Mouse (Mus musculus) erythroid progenitor cell, adult 5-6 weeks (primary cell): Measurements from ENCODE around the gene Colgalt1. TPM values are rescaled to one million over a fixed set of nuclear protein-coding genes. Genes with fewer than 3 reads are reported as not detected.

Experiments
- ATAC-seq: replicated peaks from 2 replicates; pipeline ENCODE4 v1.8.0; 2016; ENCODE audit warnings: moderate number of reproducible peaks, mild to moderate bottlenecking, moderate TSS enrichment, inconsistent platforms; ENCODE audit not compliant: poor library complexity, low FRiP score, severe bottlenecking
- total RNA-seq, 2 experiments: library from RNA; stranded (forward) in 1 of 2; stranded (reverse) in 1 of 2; fragments of 150-400 nt in 1 of 2; fragments of 186-747, 209-891 nt in 1 of 2; gene quantifications; 2 replicates each; pipeline versions ENCODE4 v1.2.3 to v1.2.4; 2015 to 2017; ENCODE audit warnings: low replicate concordance in 2 of 2

Colgalt1 gene
- total RNA-seq, 2 experiments from 2014 or later, result 5.9 to 11.0 TPM

GRCm38 (mm10) chr8:71625088-71625487 lies 14.3 kb downstream of the Colgalt1 start:
- ATAC-seq, result no peak

DNA sequence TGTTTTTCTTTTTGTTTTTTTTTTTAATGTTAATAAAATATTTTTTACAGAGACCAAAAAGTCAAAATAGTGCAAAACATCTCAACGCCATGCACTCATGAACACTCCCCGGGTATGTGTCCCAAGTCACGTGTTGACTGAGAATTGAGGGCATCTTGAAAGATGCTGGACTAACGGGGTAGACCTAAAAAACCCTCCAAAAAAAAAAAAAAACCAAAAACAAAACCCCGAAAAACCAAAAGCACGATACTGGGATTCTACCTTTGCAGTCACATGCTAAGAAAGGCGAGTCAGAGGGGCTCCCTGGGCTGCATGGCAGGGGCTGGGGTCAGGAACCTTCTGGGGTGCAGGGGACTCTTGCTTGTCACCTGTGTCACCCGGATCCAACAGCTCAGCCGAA lies 16.0 kb downstream of the Colgalt1 start:
- no peak for ATAC-seq

DNA sequence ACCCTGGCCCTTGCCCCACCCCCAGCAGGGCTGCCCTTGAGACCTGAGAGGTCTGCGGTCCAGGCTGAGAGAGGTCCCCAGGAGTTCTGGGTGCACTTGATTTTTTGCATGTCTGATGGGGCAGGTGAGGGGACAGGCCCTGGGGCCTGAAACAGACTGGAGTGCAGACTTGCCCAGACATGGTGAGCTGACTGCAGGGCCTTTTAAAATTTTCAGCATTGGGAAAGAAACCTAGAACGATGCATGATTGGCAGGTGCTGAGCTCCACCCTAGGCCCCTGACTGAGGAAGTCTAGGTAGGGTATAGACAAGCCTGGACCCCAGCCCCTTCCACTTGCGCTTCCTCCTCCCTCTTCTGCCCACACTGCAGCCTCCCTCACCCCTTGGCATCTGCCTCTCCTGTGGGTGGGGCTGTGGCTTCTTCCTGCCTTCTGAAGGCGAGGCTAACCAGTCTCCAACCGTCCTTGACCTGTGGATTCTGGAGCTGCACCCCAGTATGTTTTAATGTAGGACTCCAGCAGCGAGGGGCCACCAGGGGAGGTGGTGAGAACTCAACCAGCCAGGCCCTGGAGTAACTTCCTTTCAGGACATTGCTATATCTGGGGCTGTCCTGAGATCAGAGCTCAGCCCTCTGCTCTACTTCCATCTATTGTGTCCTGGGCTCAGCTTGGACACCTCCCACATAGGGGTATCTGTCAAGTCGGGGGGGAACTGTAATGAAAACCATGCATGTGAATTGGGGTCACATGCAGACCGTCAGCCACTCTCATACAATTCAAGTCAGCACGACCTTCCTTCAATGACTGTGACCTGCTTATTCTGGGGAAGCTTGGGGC lies 16.7 kb downstream of the Colgalt1 start:
- no peak for ATAC-seq

DNA sequence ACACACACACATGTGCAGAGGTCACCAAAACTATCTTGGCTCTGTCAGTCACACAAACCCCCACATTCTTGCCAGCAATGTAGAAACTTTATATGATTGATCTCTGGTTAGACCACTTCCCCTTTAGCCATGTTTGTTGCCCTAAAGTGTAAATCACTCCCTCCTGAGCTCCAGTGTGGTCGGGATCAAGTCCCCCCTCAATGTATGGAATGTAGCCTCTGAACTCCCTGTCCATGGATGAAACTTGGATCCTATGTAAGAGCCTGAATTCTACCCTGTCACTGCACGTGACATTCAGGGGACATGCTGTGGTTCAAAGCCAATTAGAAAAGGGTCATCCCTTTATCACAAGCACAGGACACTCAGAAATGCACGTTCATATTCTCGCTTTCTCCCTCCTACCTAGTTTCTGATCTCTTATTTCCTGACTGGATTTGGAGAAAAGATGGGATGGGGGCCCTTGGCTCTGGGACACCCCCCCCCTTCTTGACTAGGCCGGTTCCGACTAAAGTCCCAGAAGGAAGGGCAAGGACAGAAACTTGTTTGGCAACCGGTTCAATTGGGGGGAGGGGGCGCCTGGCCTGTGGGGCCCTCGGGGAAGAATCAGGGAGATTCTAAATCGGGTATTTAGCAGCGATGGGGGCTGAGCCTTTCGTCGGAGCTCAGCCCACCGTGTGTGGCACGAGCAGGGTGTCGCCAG lies 17.7 kb downstream of the Colgalt1 start:
- ATAC-seq, result no peak

GRCm38 (mm10) chr8:71629096-71629697 lies 18.4 kb downstream of the Colgalt1 start:
- peak; percentile 83 for ATAC-seq

- ATAC-seq, result no peak
These were observed 19.0 kb downstream of the Colgalt1 start for GRCm38 (mm10) chr8:71629781-71630212.

DNA sequence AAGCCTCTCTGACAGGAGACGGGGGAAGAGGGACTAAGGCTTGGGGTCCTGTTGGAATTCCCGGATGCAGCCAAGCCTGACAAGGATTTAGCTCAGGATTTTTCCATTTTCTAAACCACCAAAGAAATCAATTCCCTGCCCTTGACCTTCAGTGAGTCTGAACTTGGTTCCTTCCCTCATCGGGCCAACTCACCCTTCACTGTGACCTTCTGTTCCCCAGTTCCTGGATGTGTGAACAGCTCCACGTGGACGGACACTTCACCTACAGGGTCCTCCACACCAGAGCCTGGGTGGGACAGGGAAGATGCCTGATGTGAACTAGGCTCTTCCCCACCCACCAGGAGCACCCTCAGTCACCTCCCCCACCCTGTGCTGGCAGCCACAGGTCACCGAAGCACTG lies 20.0 kb downstream of the Colgalt1 start:
- ATAC-seq, result no peak

DNA sequence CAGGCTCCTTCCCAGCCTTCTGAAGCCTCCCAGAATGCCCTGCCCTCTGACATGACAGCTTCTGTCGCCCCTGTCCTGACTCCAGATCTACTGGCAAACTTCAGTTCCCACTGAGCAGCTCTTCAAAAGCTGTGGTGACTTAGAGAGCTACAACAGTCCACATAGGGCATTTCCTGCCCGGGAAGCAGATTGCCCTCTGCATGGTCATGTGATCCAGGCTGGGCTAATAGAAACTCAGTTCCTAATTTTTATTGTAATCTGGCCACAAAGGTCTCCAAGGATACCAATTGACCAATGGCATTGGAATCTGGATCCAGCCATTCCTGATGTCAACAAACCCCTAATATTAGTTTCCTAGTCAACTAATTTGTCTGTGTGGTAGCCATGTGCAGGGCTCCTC lies 21.1 kb downstream of the Colgalt1 start:
- no peak for ATAC-seq

GRCm38 (mm10) chr8:71633164-71633563 lies 22.4 kb downstream of the Colgalt1 start:
- ATAC-seq, result no peak

- peak; percentile 47; the same call in 1 of the 2 replicates for ATAC-seq
These were observed 23.3 kb downstream of the Colgalt1 start for GRCm38 (mm10) chr8:71633981-71634667.

- ATAC-seq, result no peak
These were observed 26.6 kb downstream of the Colgalt1 start for GRCm38 (mm10) chr8:71637149-71638095.

GRCm38 (mm10) chr8:71638321-71638720 lies 27.5 kb downstream of the Colgalt1 start:
- no peak for ATAC-seq

GRCm38 (mm10) chr8:71639318-71639717 lies 28.5 kb downstream of the Colgalt1 start:
- ATAC-seq, result no peak

DNA sequence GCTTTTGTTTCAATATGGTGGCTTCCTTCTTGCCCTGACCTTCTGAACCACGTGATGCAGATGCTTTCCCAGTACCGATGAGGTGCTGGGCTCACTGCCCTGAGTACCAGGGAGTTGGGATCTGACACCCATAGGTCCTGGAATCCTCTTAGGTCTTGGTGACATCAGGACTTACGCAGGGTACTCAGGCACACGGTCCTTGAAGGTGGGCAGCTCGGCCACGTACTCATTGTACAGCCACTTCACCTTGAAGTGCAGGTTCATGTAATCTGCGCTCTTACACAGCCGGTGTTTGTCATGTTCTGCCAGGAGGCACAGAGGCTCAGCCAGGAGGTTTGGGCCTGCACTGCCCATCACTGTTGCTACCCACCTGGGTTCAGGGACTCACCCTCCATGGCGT lies 34.7 kb downstream of the Colgalt1 start:
- no peak for ATAC-seq

DNA sequence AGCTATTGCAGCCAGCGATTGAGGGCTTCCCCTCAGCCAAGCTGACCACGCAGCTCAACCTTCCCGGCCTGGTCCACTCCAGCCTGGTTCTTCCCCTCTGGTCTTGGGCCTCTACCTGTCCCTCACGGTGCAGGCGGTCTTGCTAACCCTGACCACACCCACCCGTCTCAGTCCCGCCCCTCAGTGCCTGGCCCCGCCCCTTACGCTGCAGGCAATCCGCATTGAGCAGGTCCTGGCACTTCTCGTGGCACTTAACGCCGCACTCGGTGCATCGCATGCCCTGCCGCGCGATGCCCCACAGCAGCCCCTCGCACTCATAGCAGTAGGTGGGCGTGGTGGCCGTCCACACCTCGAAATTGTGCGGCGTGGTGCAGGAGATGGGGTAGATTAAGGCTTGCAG lies 43.8 kb downstream of the Colgalt1 start:
- no peak for ATAC-seq

GRCm38 (mm10) chr8:71657816-71658215 lies 47.0 kb downstream of the Colgalt1 start:
- no peak for ATAC-seq

DNA sequence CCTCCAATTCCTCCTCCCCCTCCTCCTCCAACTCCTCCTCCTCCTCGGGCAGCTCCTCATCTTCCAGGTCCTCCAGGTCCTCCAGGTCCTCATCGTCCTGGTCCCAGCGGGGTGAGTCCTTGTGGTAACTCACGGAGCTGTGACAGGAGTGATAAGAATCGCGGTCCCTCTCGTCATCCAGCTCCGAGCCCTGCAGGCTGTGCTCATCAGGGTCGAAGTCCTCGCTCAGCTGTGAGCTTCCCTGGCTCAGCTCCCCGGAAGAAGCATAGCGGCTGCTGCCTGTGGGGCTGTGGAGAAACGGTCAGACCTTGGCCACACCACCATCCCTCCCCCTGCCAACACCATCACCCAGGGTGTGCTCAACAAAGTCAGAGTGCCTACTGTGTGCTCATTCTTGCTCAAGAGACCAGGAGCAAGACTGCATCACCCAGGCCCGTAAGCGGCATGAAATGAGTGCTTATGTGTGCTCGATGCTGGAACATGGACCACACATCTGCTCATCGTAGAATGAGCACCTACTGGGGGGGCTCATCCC lies 47.8 kb downstream of the Colgalt1 start:
- no peak for ATAC-seq

DNA sequence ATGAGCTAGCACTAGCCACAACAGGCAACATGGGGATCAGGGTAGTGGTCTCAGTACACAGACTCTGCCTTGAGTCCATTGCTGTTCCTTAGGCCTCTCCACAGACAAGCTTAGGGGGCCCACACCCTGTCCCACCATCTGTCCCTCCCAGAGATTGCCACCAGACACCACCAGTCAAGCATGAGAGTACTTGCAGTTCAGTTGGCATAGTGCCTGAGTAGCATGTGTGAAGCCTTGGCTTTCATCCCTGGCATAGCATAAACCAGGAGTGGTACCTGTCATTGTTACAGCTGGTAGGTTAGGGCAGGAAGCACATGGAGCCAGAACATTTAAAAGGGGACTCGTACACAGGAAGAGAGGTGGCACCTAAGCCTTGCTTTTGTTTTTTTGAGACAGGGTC lies 49.0 kb downstream of the Colgalt1 start:
- ATAC-seq, result no peak
